Mouse (Mus musculus): ENCODE measurements around the gene Diras1.

- TF ChIP-seq CTCF (IDR thresholded peaks at IDR 0.05; ENCODE audit: borderline replicate concordance, insufficient read depth, low read length) (no peak), POLR2A (IDR thresholded peaks at IDR 0.05; ENCODE audit: low read depth, low read length) (no peak)
Measured at GRCm38 (mm10) chr10:80996501-80996900, 29.0 kb downstream of the Diras1 start.
